Mouse (Mus musculus): ENCODE measurements around the gene Arhgap25.

Arhgap25 gene

DNA sequence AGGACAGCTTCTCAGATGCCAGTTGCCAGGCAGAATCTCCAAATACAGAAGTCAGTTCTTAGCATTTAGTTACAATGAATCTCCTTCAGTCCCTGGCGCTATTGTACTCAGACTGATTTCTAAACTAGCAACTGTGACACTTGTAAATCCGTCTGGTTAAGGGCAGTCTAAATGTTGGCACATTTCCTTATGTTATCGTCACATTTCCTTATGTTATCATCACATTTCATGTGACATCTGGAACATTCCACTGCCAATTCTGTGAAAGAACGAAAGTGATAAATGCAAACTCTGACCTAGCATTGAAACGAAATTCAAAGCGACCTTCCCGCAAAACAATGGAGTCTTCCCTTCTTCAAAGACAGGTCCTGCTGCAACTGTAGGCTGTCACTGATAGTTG is 87.8 kb downstream of the Arhgap25 start:
- DNase-seq (ENCODE audit: low spot score) = no peak

DNA sequence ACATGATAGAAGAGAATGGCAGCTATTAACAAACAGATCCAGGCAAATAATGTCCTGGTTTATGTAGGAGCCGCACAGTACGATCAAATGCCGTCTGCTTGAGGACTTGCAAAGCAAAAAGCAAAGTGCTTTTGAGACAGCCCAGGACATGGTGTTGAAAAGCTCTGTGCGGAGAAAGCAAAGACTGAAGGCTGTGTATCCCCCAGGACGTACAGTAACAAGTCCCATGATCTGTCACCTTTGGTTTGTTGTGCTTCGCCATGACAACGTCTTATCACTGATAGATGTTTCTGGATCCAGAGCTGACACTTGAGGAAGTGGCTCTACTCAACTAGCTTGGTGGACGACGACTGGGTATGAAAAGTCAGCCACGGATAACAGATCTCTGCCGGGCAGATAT is 89.8 kb downstream of the Arhgap25 start:
- no peak for DNase-seq (ENCODE audit: low spot score)

DNA sequence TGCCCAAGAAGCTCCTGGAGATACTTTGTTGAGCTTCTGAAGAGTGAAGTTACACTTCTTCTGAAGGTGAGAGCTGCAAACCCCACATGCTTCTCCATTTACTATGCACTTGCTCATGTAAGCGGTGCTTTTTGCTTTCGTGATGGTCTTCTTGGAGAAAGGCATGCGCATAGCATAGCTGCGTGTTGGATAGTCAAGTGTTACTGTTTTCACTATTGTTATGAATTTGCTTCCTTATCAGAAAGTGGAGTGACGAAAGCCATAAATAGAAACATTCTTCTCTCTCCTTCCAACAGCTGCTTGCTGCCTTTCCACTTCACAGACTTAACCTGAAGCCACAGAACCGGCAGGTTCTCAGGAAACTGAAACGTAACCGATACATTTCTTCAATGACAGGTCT is 96.3 kb downstream of the Arhgap25 start:
- no peak for DNase-seq (ENCODE audit: low spot score)

DNA sequence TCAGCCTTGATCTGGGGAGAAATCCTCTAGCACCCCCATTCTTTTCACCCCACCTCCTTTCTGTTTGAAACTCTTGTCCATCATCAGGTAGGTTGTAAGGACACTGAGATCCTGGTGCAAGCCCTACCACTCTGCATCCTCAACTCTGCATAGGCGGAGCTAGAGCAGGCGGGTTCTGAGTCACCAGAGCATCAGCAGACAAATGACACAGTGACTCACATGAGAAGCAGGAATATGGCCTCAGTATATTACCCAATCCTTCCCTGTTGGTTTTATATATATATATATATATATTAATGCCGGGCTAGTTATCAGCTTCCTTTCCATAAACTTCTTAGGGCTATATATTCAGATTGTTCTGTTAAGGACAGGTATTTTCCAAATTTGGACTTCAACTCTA is 97.3 kb downstream of the Arhgap25 start:
- DNase-seq (ENCODE audit: low spot score) = no peak

DNA sequence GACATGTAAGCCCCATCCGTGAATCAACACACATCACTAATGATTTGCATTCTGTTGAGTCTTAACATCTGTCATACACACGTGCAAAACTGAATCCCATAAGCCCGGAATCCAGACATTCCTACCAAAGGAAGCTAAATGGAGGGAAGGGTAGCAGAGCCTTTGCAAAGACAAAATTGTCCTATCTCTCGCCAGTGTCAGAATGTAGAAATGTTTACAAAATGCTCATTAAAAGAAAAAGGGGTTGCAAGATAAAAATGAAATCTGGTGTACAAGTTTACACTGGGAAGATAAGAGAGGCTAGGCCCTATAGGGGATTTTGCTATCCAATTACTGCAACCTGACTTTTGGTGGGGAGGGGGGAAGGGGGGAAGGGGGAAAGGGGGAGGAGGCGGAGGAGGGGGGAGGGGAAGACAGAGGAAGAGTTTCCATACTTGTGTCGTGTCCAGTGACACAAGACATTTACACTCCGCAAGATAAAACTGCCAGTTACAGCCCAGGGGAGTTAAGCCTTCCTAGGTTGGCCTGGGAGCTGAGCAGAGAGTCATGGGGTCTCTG is 104.5 kb downstream of the Arhgap25 start, which contains the start of gene Bmp10:
Gene Bmp10, plus strand, starts transcription at position 508 of the 558 bp plus-strand sequence.
- no peak for DNase-seq (ENCODE audit: low spot score)

DNA sequence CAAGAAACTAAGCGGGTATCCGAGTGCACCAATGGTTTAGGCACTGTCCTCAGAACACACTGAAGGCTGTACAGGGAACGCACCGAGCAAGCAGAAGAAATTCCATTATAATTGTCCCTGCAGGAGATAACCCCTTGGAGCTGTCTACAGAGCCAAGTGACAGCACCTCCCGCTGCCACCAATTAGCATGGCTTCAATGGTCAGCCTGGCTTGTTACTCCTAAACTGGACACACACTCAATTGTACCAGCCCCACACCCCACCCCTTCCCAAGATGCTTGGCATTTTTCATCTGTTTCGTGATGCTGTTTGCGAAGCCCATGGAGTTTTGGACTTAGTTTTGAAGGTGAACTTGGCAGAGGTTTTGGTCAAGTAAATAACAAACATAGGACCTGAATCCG is 105.4 kb downstream of the Arhgap25 start:
- DNase-seq (ENCODE audit: low spot score) = no peak

DNA sequence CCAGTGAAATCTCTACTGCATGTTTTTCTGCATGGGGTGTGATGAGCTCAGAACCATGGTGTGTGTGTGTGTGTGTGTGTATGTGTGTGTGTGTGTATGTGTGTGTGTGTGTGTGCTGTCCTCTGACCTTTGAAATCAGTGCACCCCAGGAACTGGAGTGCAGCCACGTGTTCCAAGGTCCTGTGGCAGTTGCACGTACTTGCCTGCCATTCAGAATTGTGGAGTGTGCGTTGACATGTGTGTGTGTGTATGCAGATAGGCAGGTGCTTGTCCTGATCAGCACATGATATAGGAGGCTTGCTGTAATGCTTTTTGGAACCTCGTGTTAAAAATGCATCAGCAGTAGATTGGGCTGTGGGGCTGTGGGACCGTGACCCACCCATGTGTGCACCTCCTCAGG is 106.1 kb downstream of the Arhgap25 start:
- no peak for DNase-seq (ENCODE audit: low spot score)

DNA sequence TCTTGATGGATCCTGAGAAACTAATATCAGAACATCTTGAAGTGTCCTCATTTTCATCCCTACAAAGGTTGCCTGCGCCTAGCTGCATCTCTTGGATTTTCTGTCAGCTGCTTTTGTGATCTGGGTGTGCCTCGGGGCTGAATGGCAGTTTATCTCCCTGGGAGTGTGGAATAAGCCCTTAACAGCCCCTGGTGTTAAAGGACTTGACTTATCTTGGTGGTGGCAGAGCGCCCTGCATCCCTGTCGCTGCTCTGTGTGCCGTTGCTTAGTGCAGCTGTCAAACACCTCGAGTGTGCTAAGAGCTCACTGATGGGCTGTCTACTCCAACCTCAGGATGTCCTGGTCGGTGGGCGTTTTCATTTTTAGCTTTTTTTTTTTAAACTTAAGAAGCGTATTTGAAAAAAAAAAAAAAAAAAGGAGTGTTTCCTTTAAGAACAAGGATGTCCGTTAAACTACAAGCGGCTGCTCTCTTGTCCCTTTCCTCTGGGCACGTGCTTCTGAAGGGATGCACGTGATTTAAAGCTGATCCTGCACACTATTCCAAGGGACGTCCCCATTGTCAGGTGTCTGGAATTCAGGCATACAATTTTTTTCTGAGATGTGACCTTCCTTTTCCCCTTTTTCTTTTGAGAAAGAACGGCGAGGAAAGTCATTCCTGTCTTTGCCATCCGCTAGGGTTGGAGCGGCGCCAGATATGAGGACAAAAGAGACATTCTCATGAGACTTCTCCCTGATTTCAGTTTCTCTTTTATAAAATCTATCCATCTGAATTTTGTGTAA is 108.8 kb downstream of the Arhgap25 start:
- no peak for DNase-seq (ENCODE audit: low spot score)

DNA sequence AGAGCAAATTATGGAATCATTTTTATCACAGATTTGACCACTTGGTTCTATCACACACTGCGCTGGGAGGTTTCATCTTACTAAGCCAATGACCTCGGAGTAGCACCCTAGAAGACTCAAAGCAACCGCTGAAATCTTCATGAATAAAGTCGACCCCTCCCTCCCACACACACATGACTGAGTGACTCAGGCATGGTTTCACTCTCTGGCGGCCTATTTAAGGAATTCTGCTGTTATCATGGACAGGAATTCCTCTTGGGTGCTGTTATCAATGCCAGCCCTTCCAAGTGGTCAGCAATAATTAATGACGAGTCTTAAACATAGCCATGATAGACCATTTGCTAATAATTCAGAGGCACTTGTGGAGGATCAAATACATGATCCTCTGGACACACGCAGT is 110.8 kb downstream of the Arhgap25 start:
- no peak for DNase-seq (ENCODE audit: low spot score)

DNA sequence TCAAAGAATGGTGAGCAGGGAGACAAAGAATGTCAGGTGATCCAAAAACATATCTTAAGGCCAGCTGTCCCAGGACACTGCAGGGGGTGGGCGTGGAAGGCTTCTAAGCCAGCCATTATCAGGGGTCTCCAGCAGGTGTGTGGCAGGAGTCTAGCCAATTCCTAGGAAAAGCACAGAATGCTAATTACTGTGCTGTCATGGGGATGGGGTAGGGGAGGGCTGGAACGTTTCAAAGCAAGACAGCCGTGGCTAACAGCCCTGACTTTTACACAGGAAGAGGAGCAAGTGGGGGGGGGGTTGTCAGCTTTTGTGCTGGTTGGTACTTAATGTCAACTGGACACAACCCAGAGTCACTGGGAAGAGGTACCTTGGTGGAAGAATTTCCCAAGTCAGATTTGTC is 121.0 kb downstream of the Arhgap25 start:
- no peak for DNase-seq (ENCODE audit: low spot score)

Measured in left cerebral cortex, adult 11 months (tissue).